Mouse (Mus musculus) heart, embryonic 11.5 days (tissue): ENCODE results near the gene Snx18. TPM values are rescaled to one million over a fixed set of nuclear protein-coding genes. Genes with fewer than 3 reads are reported as not detected.

ENCODE experiments used
- ATAC-seq: fragments of 200-750 bp; cut with Nextera tagmentation; replicated peaks from 2 replicates; pipeline ENCODE4 v1.8.0; 2017; ENCODE audit warnings: moderate library complexity; ENCODE audit not compliant: insufficient number of reproducible peaks, low FRiP score, low TSS enrichment
- H3K27ac ChIP-seq: fragments of 300-500 bp; sonication (generic); 2 replicates; pipeline ENCODE4 v1.5.1; 2014; ENCODE audit warnings: mild to moderate bottlenecking, low read depth, low read length
- H3K27me3 ChIP-seq: fragments of 300-500 bp; sonication (generic); 2 replicates; pipeline ENCODE4 v1.6.1; 2014; ENCODE audit warnings: mild to moderate bottlenecking, low read length, mixed read lengths; ENCODE audit not compliant: control insufficient read depth, insufficient read depth
- H3K36me3 ChIP-seq: fragments of 300-500 bp; sonication (generic); 2 replicates; pipeline ENCODE4 v1.6.1; 2014; ENCODE audit warnings: mild to moderate bottlenecking, low read length, moderate library complexity, mixed read lengths; ENCODE audit not compliant: control insufficient read depth, insufficient read depth
- H3K4me1 ChIP-seq: fragments of 300-500 bp; sonication (generic); 2 replicates; pipeline ENCODE4 v1.6.1; 2014; ENCODE audit warnings: low read length; ENCODE audit not compliant: control insufficient read depth, insufficient read depth
- H3K4me2 ChIP-seq: fragments of 300-500 bp; sonication (generic); 2 replicates; pipeline ENCODE4 v1.6.1; 2014; ENCODE audit warnings: mild to moderate bottlenecking, moderate library complexity
- H3K4me3 ChIP-seq: fragments of 300-500 bp; sonication (generic); 2 replicates; pipeline ENCODE4 v1.5.1; 2014; ENCODE audit warnings: low read depth, low read length
- H3K9ac ChIP-seq: fragments of 300-500 bp; sonication (generic); 2 replicates; pipeline ENCODE4 v1.6.1; 2014; ENCODE audit warnings: mild to moderate bottlenecking, low read depth, low read length, moderate library complexity
- H3K9me3 ChIP-seq: fragments of 300-500 bp; sonication (generic); replicated peaks from 2 replicates; pipeline ENCODE4 v1.6.1; 2016; ENCODE audit warnings: low read length; ENCODE audit not compliant: control insufficient read depth
- WGBS: fragments of 180-500 bp; shearing (Covaris S2); extraction: QIAGEN DNeasy Blood & Tissue Kit; methylation state at CpG from one replicate; pipeline ENCODE4 v1.1.7; 2014; ENCODE audit not compliant: insufficient replicate concordance; 5-methylcytosine and 5-hydroxymethylcytosine counted together
- polyA plus RNA-seq: library from polyadenylated mRNA; unstranded; fragments of >200 nt; fragmentation: Nextera tagmentation; extraction: Ambion mirVana; gene quantifications from 2 replicates; pipeline ENCODE4 v1.2.1, GENCODE M21; 2014

Snx18 gene
- polyA plus RNA-seq, 1 experiment from 2014 or later: 21.6 TPM

- Histone ChIP-seq H3K27me3 (no peaks in the 10 kb centered on the region), H3K4me1 (peaks cover 19% of the 10 kb centered on the region), H3K27ac (no peak overlapping the region), H3K9me3 (no peaks in the 10 kb centered on the region), H3K9ac (no peak overlapping the region), H3K36me3 (no peaks in the 10 kb centered on the region), H3K4me2 (no peak overlapping the region), H3K4me3 (no peak overlapping the region)
- no peak for ATAC-seq
- 50% methylated on average over 9 of the region's 9 CpGs for WGBS
Measured at GRCm38 (mm10) chr13:113619003-113619402, 639 bp upstream of the Snx18 start.

GRCm38 (mm10) chr13:113617338-113617890, 950 bp downstream of the Snx18 start:
- H3K4me1 ChIP-seq: peaks cover 34% of the 10 kb centered on the region
- no peaks in the 10 kb centered on the region for H3K27me3 ChIP-seq
- 10% methylated on average over 48 of the region's 49 CpGs for WGBS
- H3K9ac ChIP-seq: peak overlapping the region; percentile 94
- H3K9me3 ChIP-seq: no peaks in the 10 kb centered on the region
- peak overlapping the region; percentile 87 for H3K4me3 ChIP-seq
- H3K27ac ChIP-seq: peak overlapping the region; percentile 88
- H3K36me3 ChIP-seq: no peaks in the 10 kb centered on the region
- ATAC-seq: no peak
- H3K4me2 ChIP-seq: peak overlapping the region; percentile 92

GRCm38 (mm10) chr13:113616751-113617337, 1.5 kb downstream of the Snx18 start:
- WGBS: 53% methylated on average over 24 of the region's 24 CpGs
- Histone ChIP-seq H3K27me3 (no peaks in the 10 kb centered on the region), H3K36me3 (no peaks in the 10 kb centered on the region), H3K4me1 (peaks cover 40% of the 10 kb centered on the region), H3K9me3 (no peaks in the 10 kb centered on the region), H3K27ac (no peak overlapping the region), H3K9ac (peak overlapping the region; percentile 94), H3K4me2 (peak overlapping the region; percentile 92), H3K4me3 (peak overlapping the region; percentile 87)
- no peak for ATAC-seq

- Histone ChIP-seq H3K9me3 (no peaks in the 10 kb centered on the region), H3K9ac (peak overlapping the region; percentile 94), H3K4me2 (peak overlapping the region; percentile 92), H3K27ac (peak overlapping the region; percentile 66), H3K4me3 (peak overlapping the region; percentile 87), H3K4me1 (peaks cover 47% of the 10 kb centered on the region), H3K36me3 (no peaks in the 10 kb centered on the region), H3K27me3 (no peaks in the 10 kb centered on the region)
- 11% methylated on average over 8 of the region's 8 CpGs for WGBS
- no peak for ATAC-seq
Measured at GRCm38 (mm10) chr13:113615971-113616671, 2.2 kb downstream of the Snx18 start.

- H3K4me2 ChIP-seq: peak overlapping the region; percentile 92
- peak overlapping the region; percentile 94 for H3K9ac ChIP-seq
- no peaks in the 10 kb centered on the region for H3K27me3 ChIP-seq
- no peak for ATAC-seq
- no peaks in the 10 kb centered on the region for H3K9me3 ChIP-seq
- peak overlapping the region; percentile 66 for H3K27ac ChIP-seq
- 2% methylated on average over 10 of the region's 10 CpGs for WGBS
- H3K4me3 ChIP-seq: peak overlapping the region; percentile 87
- H3K4me1 ChIP-seq: peaks cover 53% of the 10 kb centered on the region
- no peaks in the 10 kb centered on the region for H3K36me3 ChIP-seq
Measured at GRCm38 (mm10) chr13:113615546-113615941, 2.8 kb downstream of the Snx18 start.

- WGBS: 14% methylated on average over 24 of the region's 24 CpGs
- peak; percentile 47; the same call in 1 of the 2 replicates for ATAC-seq
- H3K36me3 ChIP-seq: no peaks in the 10 kb centered on the region
Measured at GRCm38 (mm10) chr13:113614635-113615545, 3.5 kb downstream of the Snx18 start.

GRCm38 (mm10) chr13:113613882-113614281, 4.5 kb downstream of the Snx18 start:
- ATAC-seq: no peak
- peaks cover 56% of the 10 kb centered on the region for H3K4me1 ChIP-seq
- H3K9me3 ChIP-seq: no peaks in the 10 kb centered on the region
- WGBS: 42% methylated on average over 10 of the region's 10 CpGs
- H3K27me3 ChIP-seq: no peaks in the 10 kb centered on the region
- peak overlapping the region; percentile 92 for H3K4me2 ChIP-seq
- H3K36me3 ChIP-seq: no peaks in the 10 kb centered on the region
- H3K27ac ChIP-seq: peak overlapping the region; percentile 25; the same call in 1 of the 2 replicates
- peak overlapping the region; percentile 47 for H3K9ac ChIP-seq
- peak overlapping the region; percentile 87 for H3K4me3 ChIP-seq

More at GRCm38 (mm10) chr13:113614635-113615545, 3.5 kb downstream of the Snx18 start:
- no peaks in the 10 kb centered on the region for H3K9me3 ChIP-seq
- H3K27me3 ChIP-seq: no peaks in the 10 kb centered on the region
- peak overlapping the region; percentile 92 for H3K4me2 ChIP-seq
- peak overlapping the region; percentile 87 for H3K4me3 ChIP-seq
- peaks cover 58% of the 10 kb centered on the region for H3K4me1 ChIP-seq
- peak overlapping the region; percentile 66 for H3K27ac ChIP-seq
- H3K9ac ChIP-seq: peak overlapping the region; percentile 94

- Histone ChIP-seq H3K4me1 (peaks cover 56% of the 10 kb centered on the region), H3K27ac (peak overlapping the region; percentile 25; the same call in 1 of the 2 replicates), H3K4me2 (peak overlapping the region; percentile 92), H3K4me3 (peak overlapping the region; percentile 87), H3K27me3 (no peaks in the 10 kb centered on the region), H3K9ac (peak overlapping the region; percentile 47; the same call in 1 of the 2 replicates), H3K36me3 (no peaks in the 10 kb centered on the region), H3K9me3 (no peaks in the 10 kb centered on the region)
- ATAC-seq: no peak
- WGBS: 18% methylated on average over 12 of the region's 12 CpGs
Measured at GRCm38 (mm10) chr13:113613341-113613740, 5.0 kb downstream of the Snx18 start.
